Mouse (Mus musculus): ENCODE results near the gene Hist2h2aa2.
"Not testable (repeated sequence)": the region's sequence is repeated elsewhere in the genome, so short reads cannot be mapped to it uniquely, and the experiment has no call there.

Gene Hist2h2aa2

GRCm38 (mm10) chr3:96198601-96199251 is 41.4 kb downstream of the Hist2h2aa2 start:
- not testable (repeated sequence) for DNase-seq (ENCODE audit: low spot score in 2 of 2)

- no peak for DNase-seq (ENCODE audit: low spot score in 2 of 2)
Observed at GRCm38 (mm10) chr3:96198181-96198580, 41.9 kb downstream of the Hist2h2aa2 start.

GRCm38 (mm10) chr3:96197129-96197749 is 42.8 kb downstream of the Hist2h2aa2 start:
- peak; percentile 82 to 88 for DNase-seq (ENCODE audit: low spot score in 2 of 2)

- no peak for DNase-seq (ENCODE audit: low spot score in 2 of 2)
Observed at GRCm38 (mm10) chr3:96196437-96197128, 43.5 kb downstream of the Hist2h2aa2 start.

GRCm38 (mm10) chr3:96195616-96196313 is 44.3 kb downstream of the Hist2h2aa2 start:
- DNase-seq (ENCODE audit: low spot score in 2 of 2), result no peak

- no peak for DNase-seq (ENCODE audit: low spot score in 2 of 2)
Observed at GRCm38 (mm10) chr3:96194966-96195365, 45.1 kb downstream of the Hist2h2aa2 start.

- peak in 1 of 2 experiments; percentile 57 for DNase-seq (ENCODE audit: low spot score in 2 of 2)
Observed at GRCm38 (mm10) chr3:96192977-96193376, 47.1 kb downstream of the Hist2h2aa2 start.

All from spleen, postnatal 4 days (tissue).